Mouse (Mus musculus): ENCODE measurements around the gene Gm20388.

The Gm20388 gene

DNA sequence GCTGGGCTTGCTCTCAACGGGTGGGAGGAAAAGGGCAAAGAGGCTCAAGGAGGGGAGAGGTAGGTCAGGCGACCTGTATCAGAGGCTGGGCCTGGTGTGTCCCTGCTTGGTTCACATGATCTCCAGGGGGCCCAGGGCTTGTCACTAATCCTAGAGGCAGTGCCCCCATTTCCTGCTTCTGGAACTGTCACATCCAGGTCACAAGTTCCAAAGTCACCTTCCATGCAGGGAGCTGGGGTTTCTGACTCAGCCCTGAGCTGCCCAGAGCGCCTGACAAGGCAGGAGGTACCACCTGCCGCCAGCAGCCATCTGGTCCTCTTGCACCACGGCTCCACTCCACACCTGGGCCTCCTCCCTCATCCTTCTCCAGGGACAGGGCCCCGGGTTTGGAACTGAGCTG lies 473.1 kb downstream of the Gm20388 start:
- no peak for DNase-seq (ENCODE audit: low spot score in 2 of 2)

DNA sequence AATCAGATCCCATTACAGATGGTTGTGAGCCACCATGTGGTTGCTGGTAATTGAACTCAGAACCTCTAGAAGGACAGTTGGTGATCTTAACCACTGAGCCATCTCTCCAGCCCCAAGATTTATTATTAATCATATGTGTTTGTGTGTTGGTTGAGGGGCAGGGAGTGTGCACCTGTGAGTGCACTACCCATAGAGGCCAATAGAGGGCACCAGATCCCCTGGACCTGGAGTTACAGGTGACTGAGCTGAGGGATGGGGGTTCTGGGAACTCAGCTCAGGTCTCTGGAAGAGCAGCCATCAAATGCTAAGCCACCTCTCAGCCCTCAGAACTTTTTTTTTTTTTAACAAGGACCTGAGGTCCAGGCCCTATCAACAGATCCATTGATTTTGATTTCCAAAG lies 474.1 kb downstream of the Gm20388 start:
- DNase-seq (ENCODE audit: low spot score in 2 of 2), result no peak

GRCm38 (mm10) chr8:120388246-120388645 lies 477.6 kb downstream of the Gm20388 start:
- no peak for DNase-seq (ENCODE audit: low spot score in 2 of 2)

- no peak for DNase-seq (ENCODE audit: low spot score in 2 of 2)
Observed at GRCm38 (mm10) chr8:120390598-120390997, 480.0 kb downstream of the Gm20388 start.

DNA sequence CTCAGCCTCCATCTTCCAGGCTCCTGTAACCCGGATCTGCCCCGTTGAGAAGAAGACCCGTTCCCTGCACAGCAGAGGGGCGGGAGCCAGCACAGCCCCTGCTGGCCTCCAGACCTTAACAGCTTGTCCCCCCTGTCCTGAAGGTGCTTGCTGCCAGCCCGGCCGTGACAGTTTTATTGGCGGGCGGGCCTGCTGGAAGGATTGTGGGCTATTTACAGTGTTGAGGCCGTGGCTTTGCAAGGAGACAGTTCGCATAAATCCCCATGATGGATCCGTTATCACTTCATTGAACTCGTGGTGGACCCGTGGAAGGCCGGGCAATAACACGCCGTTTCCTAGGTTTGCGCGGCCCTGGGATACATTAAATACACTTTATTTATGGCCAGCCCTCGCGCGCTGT lies 481.2 kb downstream of the Gm20388 start:
- no peak for DNase-seq (ENCODE audit: low spot score in 2 of 2)

- DNase-seq (ENCODE audit: low spot score in 2 of 2), result no peak
Observed at GRCm38 (mm10) chr8:120393085-120393484, 482.4 kb downstream of the Gm20388 start.

DNA sequence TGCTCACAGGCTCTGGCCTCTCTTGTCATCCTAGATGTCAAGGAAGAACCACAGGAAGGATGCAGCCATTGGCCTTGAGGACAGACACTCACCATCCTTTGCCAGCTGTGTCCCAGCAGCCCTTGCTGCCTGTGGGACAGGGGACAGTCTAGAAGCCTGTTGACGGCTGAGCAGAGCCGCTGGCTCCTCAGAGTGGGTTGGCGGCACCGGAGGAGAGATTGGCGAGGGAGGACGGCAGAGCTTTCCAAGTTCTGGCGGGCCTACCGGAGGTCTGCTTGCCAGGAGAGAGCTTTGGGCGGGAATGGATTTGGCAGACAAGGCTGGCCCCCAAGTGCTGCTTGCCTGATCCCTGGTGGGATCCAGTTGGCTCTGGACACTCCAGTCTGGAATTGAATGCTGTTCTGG lies 483.2 kb downstream of the Gm20388 start:
- no peak for DNase-seq (ENCODE audit: low spot score in 2 of 2)

DNA sequence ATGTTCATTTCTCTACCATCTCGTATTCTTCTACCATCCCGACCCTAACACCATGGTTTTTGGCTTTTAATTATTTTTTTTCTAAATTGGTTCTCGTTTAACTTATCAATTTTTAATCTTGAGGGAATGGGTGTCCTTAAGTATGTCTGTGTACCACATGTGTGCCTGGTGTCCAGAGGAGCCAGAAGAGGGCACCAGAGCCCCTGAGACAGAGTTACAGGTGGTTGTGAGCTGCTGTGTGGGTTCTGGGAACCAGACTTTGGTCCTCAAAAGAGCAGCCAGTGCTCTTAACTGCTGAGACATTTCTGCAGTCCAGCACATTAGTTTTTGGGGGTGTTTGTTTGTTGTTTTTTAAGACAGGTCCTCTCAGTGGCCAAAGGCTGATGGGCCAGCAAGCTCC lies 485.3 kb downstream of the Gm20388 start:
- DNase-seq (ENCODE audit: low spot score in 2 of 2), result no peak

DNA sequence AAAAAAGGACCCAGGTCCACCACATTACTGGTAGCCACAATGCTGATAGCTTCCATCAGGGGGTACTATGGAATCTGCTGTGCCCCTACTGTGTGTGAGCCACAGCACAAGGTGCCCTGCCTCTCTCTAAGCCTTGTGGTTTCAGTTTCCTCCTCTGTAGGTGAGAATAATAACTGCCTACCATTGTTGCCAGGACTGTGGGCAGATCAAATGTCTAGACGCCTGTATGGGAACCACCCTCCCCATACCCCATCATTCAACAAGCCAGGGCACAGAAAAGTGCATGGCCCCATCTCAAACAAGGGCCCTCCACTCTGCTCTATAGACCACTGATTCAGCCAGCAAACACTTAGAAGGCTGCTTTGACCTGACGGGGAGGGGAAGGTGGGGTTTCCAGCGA lies 486.1 kb downstream of the Gm20388 start:
- no peak for DNase-seq (ENCODE audit: low spot score in 2 of 2)

- no peak for DNase-seq (ENCODE audit: low spot score in 2 of 2)
Observed at GRCm38 (mm10) chr8:120397444-120398411, 487.1 kb downstream of the Gm20388 start.

DNA sequence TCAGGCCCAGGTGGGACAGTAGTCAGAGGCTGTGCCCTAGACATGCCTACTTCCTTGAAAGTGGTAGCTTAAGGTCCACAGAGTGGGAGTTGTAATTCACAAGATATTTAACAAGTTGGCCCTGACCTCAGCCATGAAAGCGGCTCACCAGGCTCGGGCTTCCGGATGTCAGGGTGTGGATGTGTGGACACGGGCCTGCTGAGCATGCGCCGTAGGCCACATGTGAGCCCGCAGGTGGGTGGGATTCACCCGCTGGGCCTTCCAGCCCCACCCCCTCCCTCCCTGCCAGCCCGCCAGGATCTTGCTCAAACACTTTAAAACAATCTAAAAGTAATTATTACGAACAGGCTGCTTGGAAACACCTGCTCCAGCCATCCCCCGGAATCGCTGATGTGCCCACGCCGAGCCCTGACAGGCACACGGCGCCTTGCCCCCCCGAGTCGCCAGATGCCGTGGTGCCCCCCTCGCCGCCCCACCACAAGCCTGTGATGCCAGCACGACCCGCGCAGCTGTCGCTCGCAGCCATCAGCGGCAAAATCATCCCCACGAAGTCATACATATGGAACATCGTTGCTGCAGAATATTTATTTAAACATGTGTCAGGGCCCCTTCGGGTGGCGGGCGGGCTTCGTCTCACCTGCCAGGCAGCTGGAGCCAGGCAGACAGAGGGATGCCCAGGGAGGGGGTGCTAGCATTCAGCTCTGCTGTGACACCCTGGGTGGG lies 488.7 kb downstream of the Gm20388 start:
- DNase-seq (ENCODE audit: low spot score in 2 of 2), result no peak

- no peak for DNase-seq (ENCODE audit: low spot score in 2 of 2)
Observed at GRCm38 (mm10) chr8:120401216-120401615, 490.6 kb downstream of the Gm20388 start.

- DNase-seq (ENCODE audit: low spot score in 2 of 2), result no peak
Observed at GRCm38 (mm10) chr8:120401712-120402111, 491.1 kb downstream of the Gm20388 start.

- no peak for DNase-seq (ENCODE audit: low spot score in 2 of 2)
Observed at GRCm38 (mm10) chr8:120403606-120404269, 493.1 kb downstream of the Gm20388 start.

DNA sequence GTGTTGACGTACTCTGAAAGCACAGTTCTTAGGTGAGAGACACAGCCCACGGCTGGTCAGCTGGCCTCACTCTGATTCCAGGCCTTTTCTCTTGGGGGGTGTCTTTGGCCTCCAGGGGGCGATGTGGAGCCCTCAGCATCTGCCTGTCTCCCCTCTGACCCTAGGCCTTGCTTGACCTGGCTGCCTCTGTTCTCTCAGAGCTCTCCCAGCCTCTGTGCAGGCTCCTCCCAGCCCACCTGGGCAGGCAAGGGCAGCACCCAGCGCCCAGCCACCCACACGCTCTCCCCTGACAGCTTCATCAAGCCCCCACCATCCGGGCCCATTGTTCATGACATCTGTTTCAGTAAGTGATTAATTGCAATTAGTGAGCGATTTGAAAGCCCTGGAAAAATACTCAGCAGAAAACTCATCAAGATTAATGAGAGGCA lies 494.0 kb downstream of the Gm20388 start:
- DNase-seq (ENCODE audit: low spot score in 2 of 2), result no peak

GRCm38 (mm10) chr8:120406008-120406632 lies 495.5 kb downstream of the Gm20388 start:
- no peak for DNase-seq (ENCODE audit: low spot score in 2 of 2)

- DNase-seq (ENCODE audit: low spot score in 2 of 2), result peak in 1 of 2 experiments; percentile 64
Observed at GRCm38 (mm10) chr8:120407701-120408240, 497.1 kb downstream of the Gm20388 start.

DNA sequence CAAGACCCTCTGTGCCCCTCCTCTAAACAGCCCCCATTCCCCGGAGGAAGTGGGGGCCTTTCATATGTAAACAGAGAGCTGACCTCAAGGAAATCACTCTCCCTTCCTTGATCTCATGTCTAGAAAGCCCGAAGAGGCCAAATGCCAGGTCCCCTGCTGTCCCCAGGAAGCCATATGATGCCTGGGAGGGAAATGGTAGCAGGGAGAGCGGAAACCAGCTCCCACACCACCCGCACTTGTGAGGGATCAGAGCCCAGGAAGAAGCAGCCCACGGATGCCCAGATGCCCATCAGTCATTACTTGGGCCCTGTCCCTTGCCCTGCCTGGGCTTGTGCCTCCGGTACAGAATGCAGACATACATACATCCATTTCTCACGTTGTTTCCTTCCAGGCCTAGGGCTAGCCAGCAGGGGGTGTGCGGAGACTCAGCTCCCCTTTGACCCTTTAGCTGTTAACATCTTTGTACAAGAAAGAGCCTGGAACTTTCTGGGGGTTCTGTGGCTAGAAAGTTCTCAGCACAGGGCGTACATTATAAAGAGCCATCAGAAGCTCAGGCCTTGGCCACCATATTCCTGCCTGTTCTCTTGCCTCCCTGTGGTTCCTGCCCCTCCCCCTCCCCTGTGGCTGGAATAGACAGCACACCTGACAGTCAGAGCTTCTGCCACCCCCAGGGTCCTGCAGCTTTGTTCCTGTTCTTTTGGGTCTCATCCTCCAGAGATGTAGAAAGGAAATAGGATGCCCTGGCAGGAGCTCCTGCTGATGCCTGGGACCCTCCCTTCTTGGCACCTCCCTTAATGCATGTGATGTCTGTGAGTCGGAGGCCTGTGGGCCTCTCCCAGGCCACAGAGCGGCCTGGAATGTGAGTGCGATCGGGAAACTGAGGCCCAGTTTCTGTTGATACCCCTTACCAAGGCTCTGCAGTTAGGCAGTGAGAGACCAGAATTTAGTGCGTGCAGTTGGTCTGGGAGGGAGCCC lies 497.9 kb downstream of the Gm20388 start:
- DNase-seq (ENCODE audit: low spot score in 2 of 2), result no peak

GRCm38 (mm10) chr8:120409371-120410013 lies 498.9 kb downstream of the Gm20388 start:
- no peak for DNase-seq (ENCODE audit: low spot score in 2 of 2)

DNA sequence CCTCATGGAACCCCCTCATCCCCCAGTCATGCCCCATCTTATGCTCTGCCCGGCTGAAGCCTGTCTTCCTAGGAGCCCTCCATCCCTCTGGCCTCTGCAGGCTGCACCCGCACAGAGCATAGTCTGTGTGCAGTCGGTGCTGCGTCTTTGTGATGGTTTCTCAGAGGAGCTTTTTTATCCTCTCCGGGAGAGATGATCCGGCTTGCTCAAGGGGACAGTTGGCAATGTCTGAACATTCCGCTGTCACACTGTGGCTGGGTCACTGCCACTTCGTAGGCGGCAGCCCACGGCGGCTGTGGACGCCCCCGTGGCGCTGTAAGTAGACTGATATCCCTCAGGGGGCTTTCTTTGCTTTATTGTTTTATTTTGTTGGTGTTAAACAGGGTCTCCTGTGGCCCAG lies 500.4 kb downstream of the Gm20388 start:
- DNase-seq (ENCODE audit: low spot score in 2 of 2), result no peak

Data from urinary bladder, adult 18-20 months (tissue).